Mouse (Mus musculus) liver (tissue): ENCODE data around the gene Iqschfp.
A peak's percentile ranks its signal among the peaks of the same experiment; 100 is the strongest.

Source experiments
- DNase-seq: peaks from one replicate; pipeline ENCODE4 v3.0.0-alpha.2; 2020; ENCODE audit warnings: mixed read lengths

Gene Iqschfp

GRCm38 (mm10) chr3:67959672-67960071 lies 67.6 kb downstream of the Iqschfp start:
- DNase-seq, result no peak

- DNase-seq, result no peak
Observed at GRCm38 (mm10) chr3:67960133-67960532, 68.1 kb downstream of the Iqschfp start.

DNA sequence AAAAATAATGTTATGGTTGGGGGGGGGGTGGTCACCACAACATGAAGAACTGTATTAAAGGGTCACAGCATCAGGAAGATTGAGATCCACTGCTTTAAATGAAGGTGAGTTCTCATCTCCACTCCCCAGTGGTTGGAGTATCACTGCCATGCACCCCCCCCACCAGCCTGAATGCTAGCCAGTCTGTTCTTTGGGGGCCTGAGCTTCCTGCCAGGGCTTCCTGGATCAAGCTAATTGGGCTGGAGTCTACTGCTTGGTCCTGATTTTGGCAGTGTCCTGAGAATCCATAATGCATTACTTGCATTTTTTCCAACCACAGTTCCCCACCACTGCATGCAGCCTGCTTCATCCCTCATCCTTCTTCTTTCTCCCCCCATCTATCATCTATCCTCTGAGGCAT lies 68.7 kb downstream of the Iqschfp start:
- no peak for DNase-seq

- no peak for DNase-seq
Observed at GRCm38 (mm10) chr3:67961934-67962639, 70.1 kb downstream of the Iqschfp start.

DNA sequence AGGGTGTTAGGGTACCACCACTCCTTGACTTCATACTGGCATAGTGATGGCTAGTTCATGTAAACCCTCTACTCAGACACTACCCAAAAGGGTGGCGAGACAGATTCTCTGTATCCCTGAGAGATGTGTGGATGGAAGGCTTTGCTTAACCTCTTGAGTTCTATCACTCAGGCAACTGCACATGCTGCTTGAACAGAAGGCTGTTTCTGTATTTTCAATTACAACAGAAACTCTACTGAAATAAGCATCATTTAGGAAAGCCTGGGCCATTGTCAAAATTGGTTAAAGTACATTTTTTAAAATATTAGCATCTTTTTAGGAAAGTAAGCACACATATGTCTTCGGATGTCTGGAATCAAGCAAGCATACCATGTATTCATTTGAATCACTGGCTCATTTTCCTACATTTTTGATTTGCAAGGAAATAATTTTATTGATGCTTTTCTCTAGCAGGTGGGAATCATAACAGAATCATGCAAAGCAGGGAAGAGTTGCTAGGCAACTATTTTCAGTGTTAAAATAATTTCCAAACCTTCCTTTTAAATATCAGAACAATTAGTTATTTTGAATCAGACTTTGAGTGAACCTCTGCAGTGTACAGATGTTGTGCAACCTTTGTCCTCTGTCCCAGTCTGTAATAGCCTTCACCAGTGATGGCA lies 82.4 kb downstream of the Iqschfp start:
- DNase-seq, result no peak

DNA sequence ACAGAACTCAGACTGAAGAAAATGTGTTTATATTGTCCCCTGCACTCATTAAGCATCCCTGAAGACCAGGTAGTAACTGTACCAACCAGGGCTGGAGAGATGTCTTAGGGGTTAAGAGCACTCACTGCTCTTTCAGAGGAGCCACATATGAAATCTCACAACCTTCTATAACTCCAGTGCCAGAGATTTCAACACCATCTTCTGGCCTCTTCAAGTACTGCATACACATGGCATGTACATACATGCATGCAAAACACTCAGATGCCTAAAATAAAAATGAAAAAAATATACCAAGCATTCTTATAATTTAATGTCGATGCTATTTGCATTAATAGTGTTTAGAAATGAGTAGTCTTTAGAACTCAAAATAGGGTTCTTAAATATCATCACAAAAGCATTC lies 88.0 kb downstream of the Iqschfp start:
- no peak for DNase-seq

GRCm38 (mm10) chr3:67983329-67983728 lies 91.3 kb downstream of the Iqschfp start:
- DNase-seq, result no peak

DNA sequence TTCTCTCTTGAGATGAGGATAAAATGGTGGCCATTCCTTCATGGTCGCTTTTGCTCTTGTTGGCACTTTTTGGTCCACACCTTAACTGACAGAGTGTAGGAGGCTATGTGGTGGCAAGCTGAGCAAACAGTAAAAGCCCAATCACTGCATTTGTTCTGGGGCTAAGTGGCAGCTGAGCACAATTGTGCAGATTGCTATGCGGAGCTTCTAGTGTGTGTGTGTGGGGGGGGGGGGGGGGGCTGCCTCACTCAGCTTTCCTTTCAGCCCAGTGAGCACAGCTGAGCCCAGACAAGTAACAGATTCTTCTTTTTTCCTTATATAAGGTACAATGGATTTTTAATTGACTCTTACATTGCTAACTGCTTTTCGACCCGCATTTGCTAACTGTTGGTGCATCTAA lies 110.4 kb downstream of the Iqschfp start:
- DNase-seq, result no peak

DNA sequence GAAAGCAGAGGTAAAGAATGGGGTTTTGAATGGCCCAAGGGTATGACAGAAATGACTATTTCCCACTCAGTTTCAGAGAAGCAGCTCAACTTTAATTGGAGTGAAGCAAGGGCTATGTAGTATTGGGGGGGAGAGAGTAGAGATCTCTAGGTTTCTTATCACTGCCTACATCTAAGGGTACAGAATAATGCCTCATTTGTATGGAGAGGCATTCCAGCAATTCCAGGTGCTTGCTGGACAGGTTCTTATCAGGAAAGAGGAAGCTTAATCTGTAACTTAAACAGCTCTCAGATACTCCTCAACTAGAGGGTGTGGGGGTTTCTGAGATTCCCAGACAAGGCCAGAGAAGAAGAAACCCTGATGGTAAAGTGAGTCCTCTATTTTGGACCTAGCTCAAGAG lies 120.3 kb downstream of the Iqschfp start:
- DNase-seq, result no peak

GRCm38 (mm10) chr3:68015786-68016185 lies 123.8 kb downstream of the Iqschfp start:
- DNase-seq, result no peak

GRCm38 (mm10) chr3:68019401-68019800 lies 127.4 kb downstream of the Iqschfp start:
- no peak for DNase-seq

- no peak for DNase-seq
Observed at GRCm38 (mm10) chr3:68036097-68036496, 144.1 kb downstream of the Iqschfp start.

DNA sequence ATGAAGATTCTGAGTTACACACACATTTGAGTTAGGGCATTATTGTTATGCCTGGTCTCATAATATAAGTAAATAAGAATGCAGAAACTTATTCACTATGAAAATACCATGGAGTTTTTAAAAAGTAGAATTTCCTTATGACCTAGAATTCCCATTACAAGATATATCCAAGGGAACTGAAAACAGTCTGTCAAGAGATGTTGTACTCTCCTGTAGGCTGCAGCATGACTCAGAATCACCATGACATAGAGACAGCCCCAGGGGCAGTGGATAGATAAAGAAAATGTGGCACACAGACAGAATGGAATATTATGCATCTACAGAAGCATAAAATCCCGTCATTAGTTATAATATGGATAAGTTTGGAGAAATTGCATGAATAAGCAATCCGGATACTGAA lies 150.9 kb downstream of the Iqschfp start:
- DNase-seq, result no peak

- peak; percentile 20 for DNase-seq
Observed at GRCm38 (mm10) chr3:68045475-68046416, 153.7 kb downstream of the Iqschfp start.

GRCm38 (mm10) chr3:68053538-68053937 lies 161.5 kb downstream of the Iqschfp start:
- DNase-seq, result no peak

DNA sequence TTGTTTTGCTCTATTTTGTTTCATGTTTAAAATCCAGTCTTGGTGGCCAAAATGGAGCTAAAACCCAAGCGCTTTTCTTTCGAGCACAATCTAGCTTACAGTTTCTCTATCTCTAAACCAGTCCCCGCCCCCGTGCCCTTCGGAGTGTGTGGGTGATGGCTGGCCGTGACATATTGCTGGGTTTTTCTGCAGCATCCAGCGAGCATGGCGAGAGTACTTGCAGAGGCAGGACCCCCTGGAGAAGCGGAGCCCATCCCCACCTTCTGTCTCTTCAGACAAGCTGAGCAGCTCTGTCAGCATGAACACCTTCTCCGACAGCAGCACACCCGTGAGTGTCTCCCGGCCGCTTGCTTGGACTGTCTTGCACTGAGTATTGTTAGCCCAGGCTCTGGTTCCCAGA lies 163.0 kb downstream of the Iqschfp start:
- no peak for DNase-seq

DNA sequence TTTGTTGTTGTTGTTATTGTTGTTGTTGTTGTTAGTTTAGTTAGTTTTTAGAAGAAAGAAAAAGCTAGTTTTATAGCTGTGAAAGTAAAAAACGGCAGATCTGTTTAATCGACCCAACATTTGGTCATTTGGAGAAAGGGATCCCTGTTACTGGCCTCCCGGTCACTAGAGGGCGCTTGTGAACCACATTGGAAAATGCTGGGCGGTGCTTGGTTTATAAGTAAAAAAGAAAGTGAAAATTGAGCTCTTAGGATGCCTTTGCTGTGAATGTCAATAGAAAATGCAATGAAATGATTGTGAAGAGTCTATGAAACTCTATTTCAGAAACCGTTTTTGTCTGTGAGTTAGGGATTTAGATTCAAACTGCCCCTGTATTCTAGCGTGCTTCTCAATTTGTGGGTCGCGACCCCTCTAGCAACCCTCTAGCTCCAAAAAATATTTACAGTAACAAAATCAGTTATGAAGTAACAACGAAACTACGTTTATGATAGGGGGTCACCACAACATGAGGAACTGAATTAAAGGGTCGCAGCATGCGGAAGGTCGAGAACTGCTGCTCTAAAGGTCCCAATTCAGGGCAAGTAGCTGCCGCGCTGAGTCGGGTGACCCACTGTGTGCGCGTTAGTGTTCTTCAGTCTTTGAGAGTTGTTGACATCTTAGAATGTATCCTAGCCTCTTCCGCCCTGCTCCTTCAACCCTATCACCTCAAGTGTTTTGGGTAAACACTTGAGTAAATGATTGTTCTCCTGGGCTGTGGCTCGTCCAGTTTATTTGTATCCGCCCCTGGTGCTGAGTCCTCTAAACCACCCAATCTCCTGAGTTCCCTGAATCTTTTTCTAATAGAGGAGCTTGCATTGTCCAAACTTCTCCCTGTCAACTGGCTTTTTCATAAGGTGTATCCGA lies 164.6 kb downstream of the Iqschfp start:
- DNase-seq, result peak; percentile 66

- DNase-seq, result no peak
Observed at GRCm38 (mm10) chr3:68059162-68059800, 167.2 kb downstream of the Iqschfp start.

DNA sequence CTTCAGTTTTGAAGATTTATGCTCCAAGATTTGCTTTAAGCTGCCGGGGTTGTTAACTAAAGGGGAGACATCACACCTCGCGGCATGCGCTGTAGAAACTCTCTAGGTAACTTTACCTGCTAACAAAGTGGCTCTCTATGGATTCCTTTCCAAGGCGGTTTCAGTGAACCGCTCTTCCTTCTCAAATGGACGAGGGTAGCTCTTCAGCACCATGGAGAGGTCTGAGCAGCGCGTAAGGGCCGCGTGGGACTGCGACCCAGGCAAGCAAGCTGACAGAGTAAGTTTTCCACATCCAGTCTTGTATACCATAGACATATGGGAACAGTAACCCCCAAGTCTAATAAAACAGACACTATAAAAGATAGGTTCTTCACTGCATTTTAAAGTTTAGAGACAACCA lies 172.7 kb downstream of the Iqschfp start, which contains the start of gene Schip1:
Gene Schip1 (plus strand): TSS at position 72 of the 400 bp plus-strand sequence.
- DNase-seq, result peak; percentile 39

GRCm38 (mm10) chr3:68071395-68072386 lies 179.7 kb downstream of the Iqschfp start:
- no peak for DNase-seq
